Mouse (Mus musculus) testis, adult 2 months (tissue): ENCODE measurements around the gene Dcps.

Experiments
- CTCF ChIP-seq: fragments of 200-500 bp; IDR thresholded peaks from 2 replicates; pipeline ENCODE4 v1.5.1; 2012; ENCODE audit warnings: low read depth, mild to moderate bottlenecking, inconsistent platforms, low read length, moderate library complexity; ENCODE audit not compliant: control insufficient read depth, insufficient read depth, insufficient replicate concordance
- POLR2A ChIP-seq: fragments of 200-500 bp; IDR thresholded peaks from 2 replicates; pipeline ENCODE4 v1.6.1; 2012; ENCODE audit warnings: low read depth, mild to moderate bottlenecking, inconsistent platforms, low read length, moderate library complexity; ENCODE audit not compliant: control insufficient read depth

DNA sequence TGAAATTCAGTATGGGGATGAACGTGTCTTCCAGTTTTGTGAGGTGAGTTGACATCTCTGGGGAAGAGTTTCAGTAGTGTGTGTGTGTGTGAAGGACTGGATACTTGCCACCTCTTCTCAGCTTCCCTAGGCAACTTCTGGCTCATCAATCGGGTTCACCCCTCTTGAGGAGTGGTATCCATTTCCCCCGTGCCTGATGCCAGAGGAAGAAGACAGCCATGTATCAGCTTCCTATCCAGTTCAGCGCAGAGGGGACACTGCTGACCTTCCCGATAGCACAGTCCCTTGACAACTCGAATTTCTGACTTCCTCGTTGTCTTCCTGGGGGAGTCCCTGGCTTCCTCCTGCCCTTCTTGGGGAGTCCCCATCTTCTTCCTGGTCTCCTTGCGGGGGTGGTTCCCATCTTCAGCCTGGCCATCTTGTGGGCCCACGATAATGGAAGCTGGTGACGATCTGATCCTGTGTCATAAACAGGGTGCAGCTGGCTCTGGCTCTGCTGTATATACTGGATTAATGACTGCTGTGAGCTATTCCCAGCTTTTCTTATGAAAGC, 11.6 kb upstream of the Dcps start:
- TF ChIP-seq POLR2A (no peak), CTCF (no peak)
